Mouse (Mus musculus): Measurements from ENCODE around the gene Zfp146.
"Not testable (repeated sequence)": the region's sequence is repeated elsewhere in the genome, so short reads cannot be mapped to it uniquely, and the experiment has no call there.

The Zfp146 gene

DNA sequence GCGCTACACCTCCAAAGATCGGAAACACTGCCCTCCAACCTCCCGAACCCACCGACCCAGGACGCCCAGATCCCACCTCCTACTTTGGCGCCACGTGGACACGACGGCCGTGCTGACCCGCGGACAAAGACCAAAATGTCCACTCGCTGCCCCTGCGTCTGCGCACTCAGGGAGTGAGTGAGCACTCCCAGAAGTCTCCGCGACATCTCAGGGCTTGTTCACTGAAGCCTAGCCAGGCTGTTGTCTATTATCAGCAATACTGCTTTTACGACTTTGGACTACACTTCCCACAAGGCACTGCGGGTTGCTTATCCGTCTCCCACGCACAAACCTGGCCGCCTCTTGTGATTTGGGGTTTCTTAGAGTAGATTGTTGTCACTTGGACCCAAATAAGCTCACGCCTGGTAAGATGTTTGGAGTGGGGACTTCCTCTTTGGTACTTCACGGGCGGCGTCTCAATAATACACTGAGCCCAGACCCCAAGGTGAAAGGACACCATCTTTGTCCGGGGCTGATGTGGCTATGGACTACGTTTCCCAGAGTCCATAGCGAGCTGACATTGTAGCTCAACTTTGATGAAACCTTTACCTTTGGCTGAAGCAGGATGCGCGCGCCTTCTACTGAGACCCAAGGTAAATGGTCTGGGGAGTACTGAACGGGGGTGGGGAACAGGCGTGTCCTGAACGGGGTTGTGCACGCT is at the start of gene Zfp146:
Zfp146 (minus strand) TSS at position 168 of the 700 bp plus-strand sequence.
- DNase-seq: peak; percentile 98

DNA sequence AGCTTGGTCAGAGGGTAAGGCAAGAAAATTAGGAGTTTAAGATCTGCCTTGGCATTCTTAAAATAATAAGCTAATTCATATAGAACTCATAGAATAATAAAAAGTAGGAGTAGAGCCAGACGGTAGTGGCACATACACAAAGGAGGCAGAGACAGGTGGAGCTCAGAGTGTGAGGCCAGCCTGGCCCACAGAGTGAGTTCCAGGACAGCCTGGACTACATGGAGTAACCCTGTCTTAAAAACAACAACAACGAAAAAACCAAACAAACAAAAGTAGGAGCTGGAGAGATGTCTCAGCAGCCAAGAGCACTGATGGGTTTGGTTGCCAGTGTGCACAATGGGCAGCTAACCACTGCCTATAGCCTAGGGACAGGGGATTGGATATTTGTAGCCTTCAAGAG is 47.7 kb upstream of the Zfp146 start:
- no peak for DNase-seq

DNA sequence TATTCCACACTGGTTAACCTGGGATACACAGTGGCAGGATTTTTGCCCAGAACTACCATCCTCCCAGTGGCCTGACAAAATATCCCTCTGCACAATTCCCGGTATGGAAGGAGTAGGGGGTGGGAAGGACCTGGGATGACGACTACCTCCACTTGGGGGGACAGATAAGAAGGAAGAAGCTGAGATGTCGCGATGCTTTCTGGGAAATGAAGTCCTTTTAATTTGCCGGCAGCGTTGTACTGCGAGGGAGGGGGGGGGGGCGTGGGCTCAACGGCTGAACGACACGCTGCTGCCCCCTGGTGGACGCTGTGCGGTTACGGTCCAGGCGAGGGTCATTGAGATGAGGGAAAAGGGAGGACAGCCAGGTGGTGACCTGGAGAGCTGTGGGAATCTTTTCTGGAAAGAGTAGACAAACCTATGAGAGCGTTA is 47.2 kb upstream of the Zfp146 start:
- peak; percentile 94 for DNase-seq

DNA sequence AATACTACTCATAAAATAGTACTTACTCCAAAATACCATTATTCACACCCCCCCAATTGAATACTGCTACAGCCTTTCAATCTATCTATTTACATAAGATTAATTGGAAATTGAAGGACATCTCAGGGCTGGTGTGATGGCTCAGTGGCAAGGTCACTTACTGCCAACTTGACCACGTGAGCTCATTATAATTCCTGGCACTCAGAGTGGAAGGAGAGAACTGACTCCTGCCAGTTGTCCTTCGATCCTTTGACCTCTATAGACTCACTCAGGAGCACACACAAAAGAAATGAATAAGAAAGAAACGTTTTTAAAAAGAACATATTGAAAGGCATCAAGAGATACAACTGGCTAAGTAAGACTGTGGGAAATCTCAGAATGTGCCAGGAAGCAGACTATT is 46.3 kb upstream of the Zfp146 start:
- DNase-seq: no peak

DNA sequence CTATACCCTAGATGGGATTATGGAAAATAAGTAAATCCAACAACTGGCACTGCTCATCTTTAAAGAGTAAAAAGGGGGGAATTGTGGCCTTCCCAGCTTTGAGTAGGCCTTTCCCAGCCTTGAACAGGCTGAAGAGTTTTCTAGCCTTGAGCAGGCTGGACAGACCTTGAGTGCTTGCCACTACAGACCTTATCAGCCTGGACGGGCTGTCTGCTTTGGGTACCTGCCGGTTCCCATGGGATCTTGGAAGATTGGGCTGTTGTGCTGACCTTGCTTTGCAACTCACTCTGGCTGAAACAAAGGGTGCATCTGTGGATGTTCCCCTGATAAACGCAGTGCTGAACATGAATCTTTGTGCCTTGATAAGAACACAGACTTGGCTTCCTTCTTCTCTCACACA is 44.3 kb upstream of the Zfp146 start:
- no peak for DNase-seq

DNA sequence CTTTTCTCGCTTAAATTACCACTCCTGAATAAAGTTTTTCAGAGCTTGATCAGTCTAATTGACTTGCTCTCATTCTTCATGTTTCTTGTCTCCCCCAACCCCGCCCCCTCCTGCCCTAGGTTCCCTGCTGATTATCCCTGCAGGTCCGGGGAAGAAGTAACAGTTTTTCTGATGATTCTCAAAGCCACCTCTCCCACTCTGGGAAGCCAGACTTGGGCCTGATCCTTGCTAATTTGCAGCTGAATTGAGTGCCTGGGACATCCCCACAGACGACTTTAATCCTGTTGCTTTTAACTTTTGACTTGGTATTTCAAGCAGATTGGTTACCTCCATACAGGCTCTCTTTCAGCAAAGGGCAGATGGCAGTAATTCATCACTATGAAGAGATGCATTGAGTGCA is 41.5 kb upstream of the Zfp146 start:
- DNase-seq: no peak

DNA sequence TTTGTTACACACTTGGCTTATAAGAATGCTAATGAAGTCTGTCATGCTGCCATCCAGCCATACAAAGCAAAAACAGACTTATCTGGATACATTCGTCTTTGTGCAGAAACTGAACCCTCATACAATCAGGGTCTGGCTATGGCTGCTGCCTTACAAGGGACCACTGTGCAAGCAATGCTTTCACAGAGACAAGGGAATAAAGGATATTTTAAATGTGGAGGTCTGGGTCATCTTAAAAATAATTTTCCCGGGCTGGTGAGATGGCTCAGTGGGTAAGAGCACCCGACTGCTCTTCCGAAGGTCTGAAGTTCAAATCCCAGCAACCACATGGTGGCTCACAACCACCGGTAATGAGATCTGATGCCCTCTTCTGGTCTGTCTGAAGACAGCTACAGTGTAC is 36.8 kb upstream of the Zfp146 start:
- not testable (repeated sequence) for DNase-seq

DNA sequence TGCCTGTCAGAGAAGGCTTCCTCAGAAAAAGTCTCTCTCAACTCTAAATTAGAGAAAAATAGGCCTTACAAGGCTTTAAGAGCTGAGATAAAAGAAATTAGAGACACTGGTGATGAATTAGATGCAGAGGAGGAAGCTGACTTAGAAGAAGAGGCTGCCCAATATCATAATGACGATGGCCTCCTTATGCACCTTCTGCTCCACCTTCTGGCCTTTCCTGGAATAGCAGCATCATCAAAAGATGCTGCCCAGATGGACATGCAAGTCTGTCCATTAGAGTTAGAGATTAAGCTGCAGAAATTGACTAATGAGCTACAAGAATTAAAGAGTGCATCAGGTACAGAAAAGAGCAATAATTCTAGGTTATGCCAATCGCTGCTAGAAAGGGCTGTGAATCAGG is 35.8 kb upstream of the Zfp146 start:
- DNase-seq: peak; percentile 85

DNA sequence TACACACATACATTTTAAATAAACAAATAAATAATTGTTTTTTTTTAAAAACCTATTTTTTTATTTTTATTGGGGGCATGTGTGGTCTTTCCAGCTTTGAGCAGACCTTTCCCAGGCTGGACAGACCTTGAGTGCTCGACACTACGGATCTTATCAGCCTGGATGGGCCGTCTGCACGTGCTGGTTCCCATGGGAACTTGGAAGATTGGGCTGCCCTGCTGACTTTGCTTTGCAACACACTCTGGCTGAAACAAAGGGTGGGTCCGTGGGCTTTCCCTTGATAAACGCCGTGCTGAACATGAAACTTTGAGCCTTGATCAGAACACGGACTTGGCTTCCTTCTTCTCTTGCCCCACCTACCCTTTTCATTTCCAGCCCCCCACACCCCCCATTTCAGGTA is 34.8 kb upstream of the Zfp146 start:
- DNase-seq: no peak

DNA sequence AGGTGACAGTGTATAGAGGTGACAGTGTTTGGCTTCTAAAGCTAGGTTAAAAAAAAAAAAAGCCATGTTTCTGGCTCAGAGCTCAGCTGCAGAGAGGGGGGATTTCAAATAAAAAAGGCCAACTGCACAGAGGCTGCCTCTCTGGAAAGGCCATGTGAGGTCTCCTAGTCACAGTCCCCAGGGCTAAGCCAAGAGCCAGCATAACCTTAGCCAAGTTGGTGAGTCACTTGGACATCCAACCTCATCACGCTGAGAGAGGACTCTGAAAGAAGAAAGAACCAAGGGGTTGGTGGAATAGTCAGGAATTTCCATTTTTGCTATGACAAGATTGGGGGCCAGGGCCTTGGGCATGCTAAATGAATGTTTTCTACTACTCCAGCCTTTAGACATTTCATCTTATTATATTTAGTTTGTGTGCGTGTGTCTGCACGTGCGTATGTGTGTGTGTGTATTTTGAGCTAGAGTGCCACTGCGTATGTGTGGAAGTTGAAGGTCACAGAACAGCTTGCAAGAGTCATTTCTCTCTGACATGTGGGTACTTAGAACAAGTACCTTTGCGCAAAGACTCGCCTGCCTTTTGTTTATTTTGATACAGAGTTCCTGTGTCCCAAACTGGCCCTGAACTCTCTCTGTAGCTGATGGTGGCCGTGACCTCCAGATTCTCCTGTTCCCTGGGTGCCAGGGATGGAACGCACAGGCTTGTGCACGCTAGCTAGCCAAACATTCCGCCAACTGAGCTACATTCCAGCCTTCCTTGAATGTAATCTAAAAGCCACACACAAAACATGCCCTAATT is 33.5 kb upstream of the Zfp146 start:
- DNase-seq: no peak

DNA sequence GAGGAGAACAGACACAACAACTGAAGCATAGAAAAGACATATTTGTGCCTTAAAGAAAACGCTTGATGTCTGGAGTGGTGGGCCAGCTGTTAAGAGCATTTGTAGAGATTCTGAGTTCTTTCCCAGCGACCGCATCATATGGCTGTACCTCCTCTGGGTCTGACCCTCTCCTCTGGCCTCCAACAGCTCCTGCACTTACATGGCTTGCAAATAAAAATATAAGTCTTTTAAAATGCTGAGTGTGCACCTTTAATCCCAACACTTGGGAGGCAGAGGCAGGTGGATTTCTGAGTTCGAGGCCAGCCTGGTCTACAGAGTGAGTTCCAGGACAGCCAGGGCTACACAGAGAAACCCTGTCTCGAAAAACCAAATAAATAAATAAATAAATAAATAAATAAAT is 31.1 kb upstream of the Zfp146 start:
- not testable (repeated sequence) for DNase-seq

DNA sequence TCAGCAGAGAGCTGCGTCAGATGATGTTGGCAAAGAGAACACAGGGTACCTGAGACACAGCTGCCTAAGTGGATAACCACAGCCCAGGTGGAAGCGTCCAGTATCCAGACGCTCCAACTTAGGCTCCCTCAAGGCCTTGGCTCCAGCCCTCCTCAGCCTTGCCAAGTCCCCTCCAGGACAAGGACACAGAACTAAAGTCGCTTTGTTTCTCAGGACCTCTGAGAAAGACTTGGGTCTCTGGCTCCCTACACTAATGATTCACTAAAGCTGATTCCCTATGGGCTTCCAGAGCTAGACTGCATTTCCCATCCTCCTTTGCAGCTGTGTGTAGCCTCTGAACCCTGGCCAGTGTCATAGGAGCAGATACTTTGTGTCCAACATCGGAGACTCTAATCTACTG is 30.6 kb upstream of the Zfp146 start:
- DNase-seq: no peak

DNA sequence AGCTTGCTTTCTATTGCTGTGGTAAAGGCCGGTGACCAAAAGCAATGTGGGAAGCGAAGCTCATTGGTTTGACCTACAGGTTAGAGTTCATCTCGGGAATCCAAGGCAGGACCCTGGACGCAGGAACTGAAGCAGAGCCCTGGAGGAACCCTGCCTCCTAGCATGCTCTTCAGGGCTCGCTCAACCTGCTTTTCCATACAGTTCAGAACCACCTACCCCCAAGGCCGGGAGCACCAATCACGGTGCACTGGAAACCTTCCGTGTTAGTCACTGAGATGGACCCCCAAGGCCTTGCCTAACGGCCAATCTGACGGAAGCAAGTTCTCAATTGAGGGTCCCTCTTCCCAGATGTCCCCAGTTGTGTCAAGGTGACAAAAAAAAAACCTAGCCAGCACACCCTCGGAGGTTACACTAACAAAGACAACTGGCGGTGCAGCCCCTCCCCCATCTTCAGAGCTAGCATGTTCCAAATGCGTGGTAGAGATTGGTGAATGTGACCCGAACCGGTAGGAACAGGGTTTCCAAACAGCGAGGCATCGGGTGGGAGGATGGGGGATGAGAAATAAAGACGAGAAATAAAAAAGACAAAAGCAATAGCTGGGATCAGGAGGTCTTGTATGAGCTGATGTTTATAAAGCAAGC is 30.1 kb upstream of the Zfp146 start:
- DNase-seq: no peak

DNA sequence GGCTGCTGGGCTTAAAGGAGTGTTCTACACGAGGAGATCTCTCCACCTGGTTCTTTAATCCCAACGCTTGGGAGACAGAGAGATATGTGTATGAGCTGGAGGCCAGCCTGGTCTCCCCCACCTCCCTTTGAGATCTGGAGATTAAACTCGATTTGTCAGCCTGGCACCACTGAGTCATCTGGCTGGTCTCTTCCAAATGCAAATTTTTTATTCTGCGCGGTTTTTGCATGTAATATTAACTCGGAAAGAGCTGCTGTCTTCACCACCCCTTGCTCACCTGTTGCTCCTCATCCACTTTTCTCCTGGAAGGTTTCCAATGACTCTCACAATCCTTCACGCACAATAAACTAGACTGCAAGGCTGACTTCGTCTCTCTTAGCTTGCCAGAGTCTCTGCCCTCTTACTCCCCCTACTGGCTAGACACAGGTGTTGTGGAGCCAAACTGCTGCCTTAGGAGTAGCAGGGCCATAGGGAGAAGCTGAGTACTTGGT is 29.0 kb upstream of the Zfp146 start, which contains the start of gene Capns1:
Capns1 (minus strand) TSS at position 331 of the 491 bp plus-strand sequence.
- DNase-seq: peak; percentile 91

DNA sequence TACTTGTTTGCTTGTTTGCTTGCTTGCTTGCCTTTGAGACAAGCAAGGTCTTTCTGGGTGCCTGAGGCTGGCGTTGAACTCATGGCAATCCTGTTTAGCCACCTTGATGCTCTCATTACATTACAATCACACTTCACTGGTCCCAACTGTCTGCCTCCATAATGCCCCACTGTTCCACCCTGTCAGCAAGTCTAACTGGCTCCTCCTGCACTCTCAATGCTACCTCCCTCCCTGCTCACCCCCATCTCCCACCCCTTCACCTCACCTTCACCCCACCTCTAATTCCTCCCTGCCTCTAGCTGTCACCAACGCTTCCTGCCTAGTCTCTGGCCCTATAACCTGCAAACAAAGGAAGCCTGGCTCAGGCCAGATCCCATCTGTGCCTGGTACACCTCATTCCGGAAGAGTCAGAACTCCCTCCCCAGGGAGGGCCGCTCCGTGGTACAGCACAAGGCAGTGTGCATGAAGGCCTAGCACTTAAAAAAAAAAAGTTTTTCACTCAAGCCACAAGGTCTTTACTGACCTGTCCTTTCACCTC is 28.1 kb upstream of the Zfp146 start:
- no peak for DNase-seq

DNA sequence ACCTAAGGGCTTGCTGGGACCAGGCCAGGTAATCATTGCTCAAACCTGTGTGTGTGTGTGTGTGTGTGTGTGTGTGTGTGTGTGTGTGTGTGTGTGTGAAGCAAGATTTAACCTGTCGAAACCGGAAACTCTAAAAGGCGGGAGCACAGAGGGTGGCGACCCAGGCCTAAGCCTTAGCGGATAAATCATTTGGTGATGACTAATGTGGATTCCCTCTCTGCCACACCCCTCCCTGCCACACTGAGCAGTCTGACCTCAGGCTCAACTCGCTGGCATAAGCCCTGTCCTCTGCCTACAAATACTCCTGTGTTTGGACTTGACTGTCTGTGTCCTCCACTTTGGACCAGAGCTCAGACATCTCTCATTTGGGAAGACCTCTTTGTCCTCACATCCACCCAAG is 26.6 kb upstream of the Zfp146 start:
- no peak for DNase-seq

DNA sequence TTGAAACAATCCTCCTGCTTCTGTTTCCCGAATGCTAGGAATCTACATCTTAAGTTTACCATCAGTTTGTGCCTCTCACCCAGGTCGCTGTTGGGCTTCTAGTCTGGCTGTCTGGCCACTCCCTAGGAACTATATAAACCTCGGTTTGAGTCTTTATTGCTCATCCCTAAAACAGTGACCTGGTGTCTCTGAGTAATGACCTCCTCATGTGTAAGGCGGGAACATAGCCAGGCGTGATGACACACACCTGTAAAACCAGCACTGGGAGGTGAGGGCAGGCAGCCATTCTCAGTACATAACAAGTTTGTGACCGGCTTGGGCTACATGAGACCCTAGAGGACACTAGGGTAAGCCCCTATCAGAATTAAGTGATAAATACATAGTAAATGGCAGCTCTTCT is 25.9 kb upstream of the Zfp146 start:
- DNase-seq: no peak

DNA sequence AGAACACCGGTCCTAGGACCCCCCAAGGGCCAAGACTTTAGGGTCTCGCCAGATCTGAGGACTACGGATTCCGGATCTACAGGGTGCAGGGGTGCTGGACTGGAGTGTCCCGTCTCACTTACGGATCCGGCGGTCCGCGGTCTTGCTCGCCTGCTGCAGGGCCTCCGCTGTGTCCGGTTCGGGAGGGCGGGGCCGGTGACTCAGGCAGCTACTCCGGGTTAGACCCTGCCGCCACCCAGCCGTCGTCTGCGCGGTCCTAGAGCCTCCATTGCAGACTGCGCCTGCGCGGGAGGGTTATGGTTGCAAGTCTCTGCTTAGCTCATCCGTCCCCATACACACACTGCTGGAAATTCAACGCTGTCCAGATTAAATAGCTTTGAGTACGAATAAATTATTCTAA is 25.3 kb upstream of the Zfp146 start:
- DNase-seq: peak; percentile 96

DNA sequence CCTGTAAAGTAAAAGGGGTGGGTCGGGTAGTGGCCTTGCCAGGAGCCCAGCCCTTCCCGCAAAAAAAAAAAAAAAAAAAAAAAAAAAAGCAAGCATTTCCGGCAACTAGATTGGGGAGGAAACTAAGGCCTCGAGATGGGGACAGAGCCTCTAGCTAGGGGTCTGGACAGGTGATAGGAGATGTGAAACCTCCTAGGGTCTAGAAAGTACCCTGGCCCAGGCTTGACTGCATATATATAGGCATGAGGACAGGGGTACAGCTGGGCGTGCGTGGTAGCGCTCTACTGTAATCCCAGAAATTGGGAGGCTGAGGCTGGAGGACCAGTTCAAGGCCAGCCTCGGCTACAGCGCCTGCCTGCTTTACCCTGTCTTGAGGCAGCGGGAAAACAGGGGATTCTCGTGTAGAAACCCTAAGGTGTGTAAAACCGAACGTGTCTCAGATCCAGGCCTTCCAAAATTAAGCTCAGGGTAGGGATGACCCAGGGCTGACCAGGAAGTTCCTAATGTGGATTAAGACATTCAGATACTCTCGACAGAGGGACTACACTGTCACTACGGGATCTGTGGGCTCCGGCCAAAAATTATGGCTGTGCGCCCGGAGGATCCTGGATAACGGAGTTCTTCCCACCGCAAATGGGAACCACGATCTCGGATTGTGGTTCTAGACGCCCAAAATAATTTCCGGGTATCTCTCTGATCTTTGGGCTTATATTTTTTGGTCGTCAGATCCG is 24.7 kb upstream of the Zfp146 start:
- DNase-seq: no peak

DNA sequence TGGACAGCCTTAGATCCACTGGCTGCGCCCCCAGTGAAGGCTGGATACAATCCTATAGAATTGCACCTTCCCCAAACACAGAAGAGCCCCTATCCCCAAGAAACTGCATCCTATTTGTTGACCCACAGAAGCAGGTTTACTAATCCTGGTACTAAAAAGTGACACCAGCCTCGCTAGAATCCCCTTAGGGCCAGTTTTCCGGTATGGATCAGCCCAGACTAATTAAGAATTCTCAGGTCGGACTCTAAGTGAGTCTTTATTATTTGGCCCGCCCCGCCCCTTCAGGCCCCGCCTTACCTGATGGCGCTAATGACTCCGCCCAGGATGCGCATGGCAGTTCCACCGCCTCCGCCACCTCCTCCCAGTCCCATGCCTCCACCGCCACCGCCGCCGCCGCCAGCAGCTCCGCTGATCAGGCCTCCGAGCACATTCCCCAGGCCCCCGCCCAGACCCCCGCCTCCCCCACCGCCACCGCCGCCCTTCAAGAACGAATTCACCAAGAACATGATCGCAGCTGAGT is 24.1 kb upstream of the Zfp146 start:
- DNase-seq: peak; percentile 78

DNA sequence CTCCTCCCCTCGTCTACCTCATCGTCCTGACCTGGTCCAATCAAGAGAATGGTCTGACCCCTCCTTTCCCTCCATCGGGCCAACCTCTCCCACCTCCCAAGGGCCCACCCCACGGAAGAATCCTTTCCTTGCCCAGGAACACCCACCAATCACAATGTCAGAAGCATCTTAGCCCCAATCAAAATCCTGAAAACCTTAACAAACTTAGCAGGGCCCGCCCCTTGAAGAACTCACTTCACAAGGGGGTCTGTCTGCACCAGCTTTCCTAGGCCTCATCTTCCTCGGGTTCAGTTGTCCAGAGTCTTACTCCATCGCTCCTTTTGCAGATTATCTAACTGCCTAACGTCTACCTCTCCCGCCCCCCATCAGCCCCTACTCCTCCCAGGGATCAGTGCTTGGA is 23.5 kb upstream of the Zfp146 start:
- no peak for DNase-seq

DNA sequence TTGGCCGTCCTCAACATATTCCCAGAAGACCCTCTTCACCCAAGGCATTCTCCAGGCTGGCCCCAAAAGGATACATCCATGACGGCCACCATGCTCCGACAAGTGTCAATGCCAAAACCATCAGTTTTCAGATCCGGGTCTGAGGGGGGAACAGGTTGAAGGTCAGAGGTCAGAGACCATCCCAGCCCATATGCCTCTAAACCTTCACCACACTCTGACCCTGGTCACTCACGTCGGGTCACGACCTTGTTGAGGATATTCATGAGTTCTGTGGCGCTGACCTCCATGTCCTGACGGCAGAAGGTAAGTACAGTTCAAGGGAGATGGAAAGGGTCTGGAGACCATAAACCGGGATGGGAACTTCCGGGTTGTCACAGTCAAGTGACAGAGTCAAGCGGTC is 22.5 kb upstream of the Zfp146 start:
- DNase-seq: no peak

DNA sequence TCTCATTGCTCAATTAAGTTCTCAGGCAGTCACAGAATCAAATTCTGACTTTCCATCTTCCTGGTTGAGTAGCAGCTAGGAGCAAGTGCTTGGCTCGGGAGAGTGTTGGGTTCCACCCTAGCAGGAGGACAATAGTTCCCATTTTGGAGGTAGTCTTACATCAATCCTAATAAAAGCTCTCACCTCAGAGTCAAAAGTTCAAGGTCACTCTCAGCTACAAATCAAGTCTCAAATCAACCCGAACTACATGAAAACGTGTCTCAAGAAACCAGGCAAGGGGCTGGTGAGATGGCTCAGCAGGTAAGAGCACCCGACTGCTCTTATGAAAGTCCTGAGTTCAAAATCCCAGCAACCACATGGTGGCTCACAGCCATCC is 19.6 kb upstream of the Zfp146 start:
- DNase-seq: no peak

All from retina, postnatal 1 day (tissue).